Mouse (Mus musculus) stomach, embryonic 15.5 days (tissue): ENCODE results near the gene Nek9. TPM values are rescaled to one million over a fixed set of nuclear protein-coding genes. Genes with fewer than 3 reads are reported as not detected.

Experiments
- ATAC-seq: fragments of 200-750 bp; cut with Nextera tagmentation; 2 replicates; pipeline ENCODE4 v1.8.0; 2017; ENCODE audit warnings: low read depth, moderate number of reproducible peaks, moderate TSS enrichment; ENCODE audit not compliant: insufficient read depth, low FRiP score
- H3K27ac ChIP-seq: fragments of 300-500 bp; sonication (generic); 2 replicates; pipeline ENCODE4 v1.5.1; 2015; ENCODE audit warnings: mild to moderate bottlenecking, inconsistent platforms
- H3K27me3 ChIP-seq: fragments of 300-500 bp; sonication (generic); replicated peaks from 2 replicates; pipeline ENCODE4 v1.6.1; 2015; ENCODE audit warnings: inconsistent platforms
- H3K36me3 ChIP-seq: fragments of 300-500 bp; sonication (generic); 2 replicates; pipeline ENCODE4 v1.6.1; 2015; ENCODE audit warnings: inconsistent platforms
- H3K4me1 ChIP-seq: fragments of 300-500 bp; sonication (generic); 2 replicates; pipeline ENCODE4 v1.6.1; 2015; ENCODE audit warnings: inconsistent platforms
- H3K4me2 ChIP-seq: fragments of 300-500 bp; sonication (generic); 2 replicates; pipeline ENCODE4 v1.6.1; 2015; ENCODE audit warnings: mild to moderate bottlenecking, inconsistent platforms
- H3K4me3 ChIP-seq: fragments of 300-500 bp; sonication (generic); replicated peaks from 2 replicates; pipeline ENCODE4 v1.5.1; 2015; ENCODE audit warnings: inconsistent platforms
- H3K9ac ChIP-seq: fragments of 300-500 bp; sonication (generic); 2 replicates; pipeline ENCODE4 v1.6.1; 2015; ENCODE audit warnings: inconsistent platforms
- H3K9me3 ChIP-seq: fragments of 300-500 bp; sonication (generic); 2 replicates; pipeline ENCODE4 v1.6.1; 2016; ENCODE audit warnings: inconsistent platforms
- WGBS: fragments of 180-500 bp; shearing (Covaris S2); methylation state at CpG from one replicate; pipeline ENCODE4 v1.1.7; 2015; 5-methylcytosine and 5-hydroxymethylcytosine counted together
- polyA plus RNA-seq: library from polyadenylated mRNA; unstranded; fragments of >200 nt; fragmentation: Nextera tagmentation; extraction: Ambion mirVana; gene quantifications from 2 replicates; pipeline ENCODE4 v1.2.1, GENCODE M21; 2015

Nek9 gene
- polyA plus RNA-seq, 1 experiment from 2014 or later = 16.2 TPM

GRCm38 (mm10) chr12:85372068-85372665 is 33.0 kb upstream of the Nek9 start:
- Histone ChIP-seq H3K9me3 (no peaks in the 10 kb centered on the region), H3K9ac (no peak overlapping the region), H3K4me3 (no peak overlapping the region), H3K4me1 (peaks cover 19% of the 10 kb centered on the region), H3K4me2 (peak overlapping the region; percentile 19; the same call in 1 of the 2 replicates), H3K27ac (no peak overlapping the region), H3K36me3 (no peaks in the 10 kb centered on the region), H3K27me3 (no peaks in the 10 kb centered on the region)
- WGBS = 69% methylated on average over 8 of the region's 8 CpGs
- no peak for ATAC-seq

- no peak overlapping the region for H3K4me2 ChIP-seq
- no peaks in the 10 kb centered on the region for H3K36me3 ChIP-seq
- WGBS = 74% methylated on average over 6 of the region's 6 CpGs
- H3K9me3 ChIP-seq = no peaks in the 10 kb centered on the region
- peaks cover 22% of the 10 kb centered on the region for H3K4me1 ChIP-seq
- H3K27ac ChIP-seq = no peak overlapping the region
- H3K27me3 ChIP-seq = no peaks in the 10 kb centered on the region
- no peak overlapping the region for H3K4me3 ChIP-seq
- no peak overlapping the region for H3K9ac ChIP-seq
- ATAC-seq = no peak
These were observed 29.4 kb upstream of the Nek9 start for GRCm38 (mm10) chr12:85368441-85369063.

DNA sequence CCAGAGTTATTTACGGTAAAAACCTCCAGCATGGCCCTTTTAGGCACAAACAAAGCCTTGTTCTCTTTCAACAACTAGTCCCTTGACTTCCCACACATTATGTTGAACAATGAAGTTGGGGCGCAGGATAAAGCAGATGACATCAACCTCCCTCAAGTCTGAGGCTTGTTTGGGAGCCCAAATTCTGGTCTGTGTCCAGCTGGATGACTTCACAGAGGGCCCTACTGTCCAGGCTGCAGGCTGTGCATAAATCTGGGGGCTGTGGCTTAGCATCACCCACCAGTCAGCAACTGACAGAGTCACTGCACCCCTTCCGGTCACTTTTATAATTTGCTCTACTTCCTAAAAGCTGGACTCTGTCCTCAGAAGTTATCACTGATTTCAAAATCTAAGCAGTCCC is 27.1 kb upstream of the Nek9 start:
- 71% methylated on average over 3 of the region's 3 CpGs for WGBS
- Histone ChIP-seq H3K27ac (no peak overlapping the region), H3K4me3 (no peak overlapping the region), H3K27me3 (no peaks in the 10 kb centered on the region), H3K9ac (no peak overlapping the region), H3K9me3 (no peaks in the 10 kb centered on the region), H3K36me3 (no peaks in the 10 kb centered on the region), H3K4me2 (no peak overlapping the region), H3K4me1 (peaks cover 18% of the 10 kb centered on the region)
- no peak for ATAC-seq

GRCm38 (mm10) chr12:85362510-85362909 is 23.3 kb upstream of the Nek9 start:
- Histone ChIP-seq H3K9ac (no peak overlapping the region), H3K4me3 (no peak overlapping the region), H3K36me3 (no peaks in the 10 kb centered on the region), H3K4me2 (no peak overlapping the region), H3K27ac (0 out of 2 replicates have a peak overlapping the region, but pooled peaks have one; percentile 3), H3K9me3 (no peaks in the 10 kb centered on the region), H3K27me3 (no peaks in the 10 kb centered on the region), H3K4me1 (peaks cover 6% of the 10 kb centered on the region; the same call in 1 of the 2 replicates)
- ATAC-seq = no peak
- 63% methylated on average over 4 of the region's 4 CpGs for WGBS

- Histone ChIP-seq H3K4me3 (no peak overlapping the region), H3K36me3 (no peaks in the 10 kb centered on the region), H3K27me3 (no peaks in the 10 kb centered on the region), H3K9ac (no peak overlapping the region), H3K9me3 (no peaks in the 10 kb centered on the region), H3K27ac (no peak overlapping the region), H3K4me1 (peaks cover 6% of the 10 kb centered on the region; the same call in 1 of the 2 replicates), H3K4me2 (no peak overlapping the region)
- ATAC-seq = no peak
These were observed 22.4 kb upstream of the Nek9 start for GRCm38 (mm10) chr12:85361580-85361979.

- Histone ChIP-seq H3K9me3 (no peaks in the 10 kb centered on the region), H3K4me1 (peaks cover 4% of the 10 kb centered on the region; the same call in 1 of the 2 replicates), H3K4me2 (no peak overlapping the region), H3K36me3 (no peaks in the 10 kb centered on the region), H3K27me3 (no peaks in the 10 kb centered on the region), H3K9ac (no peak overlapping the region), H3K4me3 (no peak overlapping the region), H3K27ac (no peak overlapping the region)
- ATAC-seq = no peak
- 79% methylated on average over 3 of the region's 3 CpGs for WGBS
These were observed 22.0 kb upstream of the Nek9 start for GRCm38 (mm10) chr12:85361165-85361564.

DNA sequence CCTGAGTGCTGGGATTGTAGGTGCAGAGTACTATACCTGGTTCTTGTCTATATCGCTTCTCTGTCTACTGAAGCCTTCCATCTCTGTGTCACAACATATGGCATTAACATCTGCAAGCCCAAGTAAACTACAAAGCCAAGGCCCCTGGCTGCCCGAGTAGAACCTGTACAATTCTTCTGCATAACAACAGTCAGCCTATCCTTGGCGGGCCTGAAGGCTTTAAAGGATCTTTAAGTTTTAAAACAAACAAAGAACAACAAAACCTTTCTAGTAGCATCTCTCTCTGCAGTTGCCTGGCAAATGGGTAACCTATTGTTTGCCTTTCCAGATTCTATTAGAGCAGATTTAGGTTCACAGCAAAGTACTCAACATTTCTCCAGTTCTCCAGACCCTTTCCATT is 14.9 kb upstream of the Nek9 start:
- H3K4me1 ChIP-seq = no peaks in the 10 kb centered on the region
- H3K27me3 ChIP-seq = no peaks in the 10 kb centered on the region
- ATAC-seq = no peak
- H3K36me3 ChIP-seq = peaks cover 9% of the 10 kb centered on the region; the same call in 1 of the 2 replicates
- WGBS = 81% methylated on average over 3 of the region's 3 CpGs
- no peak overlapping the region for H3K27ac ChIP-seq
- no peaks in the 10 kb centered on the region for H3K9me3 ChIP-seq
- H3K9ac ChIP-seq = no peak overlapping the region
- no peak overlapping the region for H3K4me3 ChIP-seq
- no peak overlapping the region for H3K4me2 ChIP-seq

DNA sequence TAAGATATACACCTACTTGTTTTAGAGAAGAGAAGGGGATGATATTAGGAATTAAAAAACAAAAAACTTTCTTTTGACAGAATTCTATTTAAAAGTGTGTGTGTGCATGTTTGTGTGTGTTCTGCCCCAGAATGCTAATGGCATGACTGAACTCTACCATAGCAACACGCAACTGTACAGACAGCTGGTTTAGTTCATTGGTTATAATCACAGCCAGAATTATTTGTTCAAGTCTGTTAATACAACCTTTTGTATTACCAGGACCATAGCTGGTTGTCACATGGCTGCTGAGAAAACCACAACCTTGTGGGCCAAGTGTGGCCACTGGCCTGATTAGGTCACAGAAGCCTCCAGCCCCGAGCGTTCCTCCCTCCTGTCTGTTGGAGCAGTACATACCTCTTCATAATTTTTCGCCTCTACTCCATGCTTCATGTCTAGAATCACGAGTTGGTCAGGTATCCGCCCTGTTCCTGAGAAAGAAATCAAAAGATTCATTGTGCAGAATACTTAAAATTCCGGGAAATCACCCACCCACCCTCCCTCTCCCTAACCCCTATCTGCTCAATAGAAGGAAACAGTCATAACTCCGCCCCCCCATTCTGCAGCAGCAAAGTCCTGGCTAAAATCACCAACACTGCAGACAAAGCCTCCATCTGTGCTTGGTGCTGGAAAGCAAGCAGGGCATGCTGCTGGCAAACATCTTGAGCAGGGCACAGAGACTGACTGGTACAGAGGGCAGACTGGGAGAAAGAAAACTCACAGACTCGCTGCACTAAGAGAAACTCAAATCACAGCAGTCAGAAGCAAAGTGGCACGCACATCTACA is 11.5 kb upstream of the Nek9 start:
- Histone ChIP-seq H3K27ac (0 out of 2 replicates have a peak overlapping the region, but pooled peaks have one; percentile 41), H3K4me2 (no peak overlapping the region), H3K27me3 (no peaks in the 10 kb centered on the region), H3K4me3 (no peak overlapping the region), H3K9ac (no peak overlapping the region), H3K9me3 (no peaks in the 10 kb centered on the region), H3K36me3 (peaks cover 9% of the 10 kb centered on the region; the same call in 1 of the 2 replicates), H3K4me1 (no peaks in the 10 kb centered on the region)
- 74% methylated on average over 10 of the region's 10 CpGs for WGBS
- peak; percentile 56 for ATAC-seq

GRCm38 (mm10) chr12:85348338-85348737 is 9.2 kb upstream of the Nek9 start:
- H3K27ac ChIP-seq = no peak overlapping the region
- 80% methylated on average over 6 of the region's 6 CpGs for WGBS
- no peak overlapping the region for H3K4me3 ChIP-seq
- ATAC-seq = no peak
- no peaks in the 10 kb centered on the region for H3K4me1 ChIP-seq
- H3K36me3 ChIP-seq = peaks cover 12% of the 10 kb centered on the region; the same call in 1 of the 2 replicates
- no peaks in the 10 kb centered on the region for H3K9me3 ChIP-seq
- H3K27me3 ChIP-seq = no peaks in the 10 kb centered on the region
- no peak overlapping the region for H3K4me2 ChIP-seq
- H3K9ac ChIP-seq = no peak overlapping the region

DNA sequence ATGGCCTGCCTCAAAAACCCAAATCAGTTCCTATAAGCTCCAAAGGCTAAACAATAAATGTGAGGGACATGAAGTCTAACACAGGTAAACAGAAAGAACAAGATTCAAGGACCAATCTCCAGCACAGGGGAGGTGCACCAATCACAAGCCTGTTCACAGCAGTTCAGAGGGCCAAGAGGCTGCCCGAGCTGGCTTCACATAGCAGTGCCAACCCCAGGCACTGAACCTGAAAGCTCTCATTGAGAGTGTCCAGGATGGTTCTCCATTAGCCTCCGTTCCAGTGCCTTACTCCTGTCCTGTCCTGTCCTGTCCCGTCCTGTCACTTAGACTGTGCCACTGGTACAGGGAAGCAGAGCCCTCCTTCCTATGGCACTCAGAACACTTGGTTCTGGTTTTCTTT is 8.0 kb upstream of the Nek9 start:
- WGBS = 75% methylated on average over 3 of the region's 3 CpGs
- H3K27ac ChIP-seq = no peak overlapping the region
- no peak overlapping the region for H3K4me2 ChIP-seq
- no peaks in the 10 kb centered on the region for H3K27me3 ChIP-seq
- H3K4me1 ChIP-seq = no peaks in the 10 kb centered on the region
- peaks cover 6% of the 10 kb centered on the region; the same call in 1 of the 2 replicates for H3K36me3 ChIP-seq
- no peak overlapping the region for H3K9ac ChIP-seq
- no peaks in the 10 kb centered on the region for H3K9me3 ChIP-seq
- no peak for ATAC-seq
- no peak overlapping the region for H3K4me3 ChIP-seq

DNA sequence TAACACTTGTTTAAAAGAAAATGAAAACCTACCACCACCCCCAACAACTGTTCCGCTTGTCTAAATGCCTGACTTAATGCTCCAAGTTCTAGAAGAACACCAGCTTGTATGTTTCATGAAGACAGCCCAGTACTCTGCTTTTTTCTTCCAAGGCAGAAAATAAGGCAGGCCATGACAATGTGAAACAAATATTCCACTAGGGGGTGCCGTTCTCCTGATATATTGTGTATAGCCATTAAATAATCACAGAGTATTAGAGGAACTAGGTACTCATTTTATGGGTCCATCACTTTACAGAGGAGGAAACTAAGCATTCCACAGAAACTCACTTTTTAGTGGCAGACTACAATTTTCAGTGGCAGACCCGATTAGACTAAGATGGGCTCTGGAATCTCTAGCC is 7.2 kb upstream of the Nek9 start:
- H3K4me3 ChIP-seq = no peak overlapping the region
- WGBS = 46% methylated on average over 3 of the region's 3 CpGs
- peaks cover 6% of the 10 kb centered on the region; the same call in 1 of the 2 replicates for H3K36me3 ChIP-seq
- H3K27ac ChIP-seq = no peak overlapping the region
- H3K27me3 ChIP-seq = no peaks in the 10 kb centered on the region
- no peaks in the 10 kb centered on the region for H3K4me1 ChIP-seq
- no peak for ATAC-seq
- no peak overlapping the region for H3K4me2 ChIP-seq
- no peaks in the 10 kb centered on the region for H3K9me3 ChIP-seq
- no peak overlapping the region for H3K9ac ChIP-seq

GRCm38 (mm10) chr12:85345559-85345958 is 6.4 kb upstream of the Nek9 start:
- 0 out of 2 replicates have a peak overlapping the region, but pooled peaks have one; percentile 31 for H3K27ac ChIP-seq
- 86% methylated on average over 6 of the region's 6 CpGs for WGBS
- no peaks in the 10 kb centered on the region for H3K4me1 ChIP-seq

More at GRCm38 (mm10) chr12:85345559-85345958, 6.4 kb upstream of the Nek9 start:
- Histone ChIP-seq H3K9ac (no peak overlapping the region), H3K27me3 (no peaks in the 10 kb centered on the region), H3K4me2 (no peak overlapping the region), H3K9me3 (no peaks in the 10 kb centered on the region), H3K4me3 (no peak overlapping the region), H3K36me3 (peaks cover 6% of the 10 kb centered on the region; the same call in 1 of the 2 replicates)
- no peak for ATAC-seq
